Mouse (Mus musculus) forebrain, embryonic 16.5 days (tissue): ENCODE measurements around the gene Renbp. TPM values are rescaled to one million over a fixed set of nuclear protein-coding genes. Genes with fewer than 3 reads are reported as not detected.

Source experiments
- ATAC-seq: fragments of 200-750 bp; cut with Nextera tagmentation; 2 replicates; pipeline ENCODE4 v1.8.0; 2017; ENCODE audit warnings: mild to moderate bottlenecking, moderate library complexity
- H3K27ac ChIP-seq: fragments of 300-500 bp; sonication (generic); 2 replicates; pipeline ENCODE4 v1.5.1; 2014; ENCODE audit warnings: low read length, control low read depth
- H3K27me3 ChIP-seq: fragments of 300-500 bp; sonication (generic); replicated peaks from 2 replicates; pipeline ENCODE4 v1.6.1; 2014; ENCODE audit warnings: low read length; ENCODE audit not compliant: control insufficient read depth, insufficient read depth
- H3K36me3 ChIP-seq: fragments of 300-500 bp; sonication (generic); 2 replicates; pipeline ENCODE4 v1.6.1; 2014; ENCODE audit not compliant: control insufficient read depth, insufficient read depth
- H3K4me1 ChIP-seq: fragments of 300-500 bp; sonication (generic); replicated peaks from 2 replicates; pipeline ENCODE4 v1.6.1; 2014; ENCODE audit warnings: low read length; ENCODE audit not compliant: control insufficient read depth, insufficient read depth
- H3K4me2 ChIP-seq: fragments of 300-500 bp; sonication (generic); 2 replicates; pipeline ENCODE4 v1.6.1; 2014; ENCODE audit warnings: mild to moderate bottlenecking, low read length, control low read depth
- H3K4me3 ChIP-seq: fragments of 300-500 bp; sonication (generic); replicated peaks from 2 replicates; pipeline ENCODE4 v1.5.1; 2014; ENCODE audit warnings: mild to moderate bottlenecking, low read length, control low read depth
- H3K9ac ChIP-seq: fragments of 300-500 bp; sonication (generic); replicated peaks from 2 replicates; pipeline ENCODE4 v1.6.1; 2014; ENCODE audit warnings: low read depth, low read length, control low read depth
- H3K9me3 ChIP-seq: fragments of 300-500 bp; sonication (generic); 2 replicates; pipeline ENCODE4 v1.6.1; 2016; ENCODE audit warnings: low read length; ENCODE audit not compliant: control insufficient read depth
- WGBS: fragments of 180-500 bp; shearing (Covaris S2); extraction: QIAGEN DNeasy Blood & Tissue Kit; methylation state at CpG from one replicate; pipeline ENCODE4 v1.1.7; 2014; 5-methylcytosine and 5-hydroxymethylcytosine counted together
- polyA plus RNA-seq: library from polyadenylated mRNA; unstranded; fragments of >200 nt; fragmentation: Nextera tagmentation; extraction: Ambion mirVana; gene quantifications from 2 replicates; pipeline ENCODE4 v1.2.1, GENCODE M21; 2015

Gene Renbp
- polyA plus RNA-seq, 1 experiment from 2014 or later = 6.7 TPM

DNA sequence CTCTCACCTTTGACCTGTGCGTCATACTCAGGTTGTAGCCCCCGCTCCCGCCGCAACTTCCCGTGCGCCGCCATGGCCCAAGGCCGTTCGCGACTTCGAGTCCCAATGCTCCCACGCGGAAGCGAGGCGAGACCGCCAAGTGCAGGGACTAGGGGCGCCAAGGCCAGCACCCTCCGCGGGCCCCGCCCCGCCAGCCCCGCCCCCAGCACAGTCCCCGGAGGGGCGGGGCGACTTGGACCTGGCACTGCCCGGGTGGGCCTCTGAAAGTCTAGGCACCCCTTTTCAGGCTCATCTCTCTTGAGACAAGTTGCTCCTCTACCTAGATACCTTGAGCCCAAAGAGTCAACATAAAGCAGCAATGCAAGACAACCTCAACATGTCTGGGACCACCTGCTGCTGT, 19.5 kb downstream of the Renbp start:
- Histone ChIP-seq H3K27me3 (no peaks in the 10 kb centered on the region; the same call in 1 of the 2 replicates), H3K9me3 (no peaks in the 10 kb centered on the region), H3K9ac (no peak overlapping the region), H3K27ac (no peak overlapping the region), H3K4me2 (peak overlapping the region; percentile 11; the same call in 1 of the 2 replicates), H3K4me3 (no peak overlapping the region), H3K36me3 (no peaks in the 10 kb centered on the region), H3K4me1 (peaks cover 4% of the 10 kb centered on the region)
- no peak for ATAC-seq
- 20% methylated on average over 22 of the region's 26 CpGs for WGBS

DNA sequence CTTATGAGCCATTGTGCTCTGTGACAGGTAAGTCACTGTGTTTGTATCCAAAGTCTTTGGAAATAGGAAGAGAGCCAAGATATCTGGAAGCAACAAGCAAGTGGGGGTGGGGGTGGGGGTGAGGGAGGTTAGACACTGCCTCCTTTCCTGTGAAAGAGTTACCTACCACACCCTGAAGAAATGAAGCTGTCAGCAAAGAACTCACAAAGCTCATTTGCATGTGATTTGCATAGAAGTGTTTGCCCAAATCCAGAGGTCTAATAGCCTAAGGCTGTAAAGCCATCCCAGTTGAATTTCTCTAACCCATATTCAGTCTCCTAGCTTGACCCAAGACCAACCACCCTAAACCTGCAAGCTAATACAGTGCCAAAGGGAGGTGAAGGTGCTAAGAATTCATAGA, 20.2 kb downstream of the Renbp start:
- H3K9ac ChIP-seq = no peak overlapping the region
- H3K27me3 ChIP-seq = no peaks in the 10 kb centered on the region; the same call in 1 of the 2 replicates
- no peak for ATAC-seq
- H3K4me1 ChIP-seq = peaks cover under 1% of the 10 kb centered on the region
- no peak overlapping the region for H3K27ac ChIP-seq
- H3K36me3 ChIP-seq = no peaks in the 10 kb centered on the region
- no peak overlapping the region for H3K4me3 ChIP-seq
- no peak overlapping the region for H3K4me2 ChIP-seq
- H3K9me3 ChIP-seq = no peaks in the 10 kb centered on the region

GRCm38 (mm10) chrX:73910049-73910448, 20.6 kb downstream of the Renbp start:
- Histone ChIP-seq H3K4me3 (no peak overlapping the region), H3K36me3 (no peaks in the 10 kb centered on the region), H3K4me2 (no peak overlapping the region), H3K4me1 (no peaks in the 10 kb centered on the region; the same call in 1 of the 2 replicates), H3K9me3 (no peaks in the 10 kb centered on the region), H3K9ac (no peak overlapping the region), H3K27me3 (no peaks in the 10 kb centered on the region; the same call in 1 of the 2 replicates), H3K27ac (no peak overlapping the region)
- WGBS = 71% methylated on average over 1 of the region's 1 CpGs
- ATAC-seq = no peak

GRCm38 (mm10) chrX:73897959-73898358, 32.7 kb downstream of the Renbp start:
- 70% methylated on average over 3 of the region's 3 CpGs for WGBS
- H3K27ac ChIP-seq = no peak overlapping the region
- H3K27me3 ChIP-seq = no peaks in the 10 kb centered on the region
- H3K9me3 ChIP-seq = no peaks in the 10 kb centered on the region
- no peak overlapping the region for H3K4me2 ChIP-seq
- H3K9ac ChIP-seq = no peak overlapping the region
- ATAC-seq = no peak
- H3K36me3 ChIP-seq = no peaks in the 10 kb centered on the region
- no peaks in the 10 kb centered on the region for H3K4me1 ChIP-seq
- no peak overlapping the region for H3K4me3 ChIP-seq

DNA sequence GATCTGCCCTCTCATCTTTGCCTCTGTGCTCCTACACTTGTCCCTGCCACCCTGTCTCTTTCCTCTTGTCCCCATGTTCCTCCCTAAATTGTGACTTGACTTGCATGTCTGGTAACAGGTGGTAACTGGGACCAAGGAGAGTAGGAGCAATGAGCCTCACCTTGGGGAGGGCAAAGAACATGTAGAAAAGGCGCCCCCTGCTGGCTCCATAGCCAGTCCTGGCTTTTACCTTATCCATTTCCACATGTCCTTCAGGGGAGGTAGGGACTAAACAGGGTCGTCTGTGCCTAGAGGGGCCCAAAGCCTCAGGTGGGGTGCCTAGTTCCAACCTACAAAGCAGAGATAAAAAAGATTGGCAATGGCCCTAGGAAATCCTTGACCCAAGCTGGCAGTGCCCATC, 34.9 kb downstream of the Renbp start, which contains the start of gene L1cam:
L1cam (minus strand) TSS at position 387 of the 400 bp plus-strand sequence.
- no peak for ATAC-seq
- no peaks in the 10 kb centered on the region for H3K4me1 ChIP-seq
- no peaks in the 10 kb centered on the region for H3K9me3 ChIP-seq
- no peak within 1 kb of the TSS for H3K9ac ChIP-seq
- H3K27ac ChIP-seq = no peak within 1 kb of the TSS
- H3K4me3 ChIP-seq = no peak within 1 kb of the TSS
- no peaks in the 10 kb centered on the region for H3K36me3 ChIP-seq
- 27% methylated on average over 2 of the region's 2 CpGs for WGBS
- no peaks in the 10 kb centered on the region for H3K27me3 ChIP-seq
- no peak within 1 kb of the TSS for H3K4me2 ChIP-seq

DNA sequence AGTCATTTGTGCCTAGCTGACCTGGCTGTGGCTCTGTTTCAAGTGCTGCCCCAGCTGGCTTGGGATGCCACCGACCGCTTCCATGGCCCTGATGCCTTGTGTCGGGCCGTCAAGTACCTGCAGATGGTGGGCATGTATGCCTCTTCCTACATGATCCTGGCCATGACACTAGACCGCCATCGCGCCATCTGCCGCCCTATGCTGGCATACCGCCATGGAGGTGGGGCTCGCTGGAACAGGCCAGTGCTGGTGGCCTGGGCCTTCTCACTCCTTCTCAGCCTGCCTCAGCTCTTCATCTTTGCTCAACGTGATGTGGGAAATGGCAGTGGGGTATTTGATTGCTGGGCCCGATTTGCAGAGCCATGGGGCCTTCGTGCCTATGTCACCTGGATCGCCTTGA, 37.8 kb downstream of the Renbp start:
- ATAC-seq = no peak
- H3K4me3 ChIP-seq = no peak overlapping the region
- no peak overlapping the region for H3K9ac ChIP-seq
- WGBS = 92% methylated on average over 14 of the region's 14 CpGs
- no peaks in the 10 kb centered on the region for H3K36me3 ChIP-seq
- no peak overlapping the region for H3K27ac ChIP-seq
- H3K27me3 ChIP-seq = no peaks in the 10 kb centered on the region
- H3K4me1 ChIP-seq = no peaks in the 10 kb centered on the region
- no peaks in the 10 kb centered on the region for H3K9me3 ChIP-seq
- H3K4me2 ChIP-seq = no peak overlapping the region

- Histone ChIP-seq H3K9me3 (no peaks in the 10 kb centered on the region), H3K4me1 (no peaks in the 10 kb centered on the region), H3K4me3 (no peak within 1 kb of the TSS), H3K27ac (no peak within 1 kb of the TSS), H3K9ac (no peak within 1 kb of the TSS), H3K27me3 (no peaks in the 10 kb centered on the region), H3K4me2 (no peak within 1 kb of the TSS), H3K36me3 (no peaks in the 10 kb centered on the region)
- 83% methylated on average over 6 of the region's 6 CpGs for WGBS
- ATAC-seq = no peak
These were observed 39.0 kb downstream of the Renbp start, which contains the start of gene Avpr2 for GRCm38 (mm10) chrX:73891551-73892152. Gene Avpr2, plus strand, starts transcription at chrX:73892102.

GRCm38 (mm10) chrX:73881463-73881862, 49.2 kb downstream of the Renbp start:
- no peak for ATAC-seq
- H3K27ac ChIP-seq = no peak overlapping the region
- WGBS = 26% methylated on average over 6 of the region's 6 CpGs
- no peaks in the 10 kb centered on the region for H3K9me3 ChIP-seq
- no peaks in the 10 kb centered on the region for H3K36me3 ChIP-seq
- peaks cover 10% of the 10 kb centered on the region for H3K4me1 ChIP-seq
- no peak overlapping the region for H3K4me3 ChIP-seq
- H3K9ac ChIP-seq = peak overlapping the region; percentile 81
- no peaks in the 10 kb centered on the region for H3K27me3 ChIP-seq
- H3K4me2 ChIP-seq = peak overlapping the region; percentile 61

GRCm38 (mm10) chrX:73881036-73881427, 49.6 kb downstream of the Renbp start:
- 20% methylated on average over 16 of the region's 16 CpGs for WGBS
- peak; percentile 47 for ATAC-seq
- H3K9ac ChIP-seq = peak overlapping the region; percentile 81
- no peaks in the 10 kb centered on the region for H3K27me3 ChIP-seq
- H3K4me2 ChIP-seq = peak overlapping the region; percentile 61
- H3K4me1 ChIP-seq = peaks cover 11% of the 10 kb centered on the region
- no peaks in the 10 kb centered on the region for H3K9me3 ChIP-seq
- H3K36me3 ChIP-seq = no peaks in the 10 kb centered on the region
- H3K27ac ChIP-seq = no peak overlapping the region
- H3K4me3 ChIP-seq = peak overlapping the region; percentile 64
